Mouse (Mus musculus): ENCODE results near the gene Agap1.

DNA sequence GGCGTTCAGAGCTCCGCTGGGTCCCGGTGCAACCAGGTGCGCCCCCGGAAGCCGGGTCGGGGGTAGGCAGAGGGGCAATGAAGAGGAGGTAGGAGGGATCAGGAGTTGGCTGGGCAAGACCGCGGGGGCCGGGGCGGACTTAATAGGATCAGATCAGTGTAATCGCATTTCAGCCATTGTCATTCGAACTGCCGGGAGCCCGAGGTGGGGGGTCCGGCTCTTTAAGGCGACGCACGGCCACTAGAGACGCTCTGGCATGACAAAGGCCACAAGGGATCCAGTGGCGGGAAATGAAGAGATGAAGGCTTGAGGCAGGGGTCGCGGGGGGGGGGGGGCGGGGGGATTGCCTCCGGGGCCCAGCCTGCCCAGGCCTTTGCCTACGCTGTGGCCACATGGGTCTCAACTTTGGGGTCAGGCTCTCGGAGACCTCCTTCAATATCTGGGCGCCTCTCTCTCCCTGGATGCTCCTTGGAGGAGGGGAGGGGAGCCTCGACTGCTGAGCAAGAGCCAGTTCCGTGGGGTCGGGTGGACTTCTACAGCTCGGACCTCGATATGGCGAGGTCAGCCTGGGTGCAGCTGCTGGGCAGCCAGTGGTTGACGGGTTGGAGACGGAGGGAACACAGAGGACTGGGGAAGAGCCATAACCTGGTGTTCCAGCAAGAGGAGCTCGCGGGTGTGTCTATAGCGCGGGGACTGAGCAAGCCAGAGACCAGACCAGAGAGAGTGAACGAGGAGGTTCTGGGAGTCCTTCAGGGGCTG, 468.5 kb downstream of the Agap1 start:
- TF ChIP-seq POLR2A (IDR thresholded peaks at IDR 0.05; ENCODE audit: insufficient read depth, low read depth, low read length) (no peak), CTCF (IDR thresholded peaks at IDR 0.05; ENCODE audit: insufficient read depth, low read depth, low read length) (no peak)
